Mouse (Mus musculus): ENCODE data around the gene Esr2.
"Not testable (repeated sequence)": the region's sequence is repeated elsewhere in the genome, so short reads cannot be mapped to it uniquely, and the experiment has no call there.

The Esr2 gene

GRCm38 (mm10) chr12:76177000-76177863 lies at the start of gene Esr2:
Esr2 (minus strand) TSS chr12:76177259.
- no peak for DNase-seq (ENCODE audit: low read depth, low spot score)

GRCm38 (mm10) chr12:76222104-76222503 lies 45.0 kb upstream of the Esr2 start:
- not testable (repeated sequence) for DNase-seq (ENCODE audit: low read depth, low spot score)

- no peak for DNase-seq (ENCODE audit: low read depth, low spot score)
Measured at GRCm38 (mm10) chr12:76216716-76217115, 39.7 kb upstream of the Esr2 start.

- no peak for DNase-seq (ENCODE audit: low read depth, low spot score)
Measured at GRCm38 (mm10) chr12:76215121-76215520, 38.1 kb upstream of the Esr2 start.

- DNase-seq (ENCODE audit: low read depth, low spot score): no peak
Measured at GRCm38 (mm10) chr12:76209429-76209974, 32.4 kb upstream of the Esr2 start.

GRCm38 (mm10) chr12:76200326-76200725 lies 23.3 kb upstream of the Esr2 start:
- no peak for DNase-seq (ENCODE audit: low read depth, low spot score)

- no peak for DNase-seq (ENCODE audit: low read depth, low spot score)
Measured at GRCm38 (mm10) chr12:76197071-76197470, 20.0 kb upstream of the Esr2 start.

- peak; percentile 59 for DNase-seq (ENCODE audit: low read depth, low spot score)
Measured at GRCm38 (mm10) chr12:76196709-76197054, 19.6 kb upstream of the Esr2 start.

GRCm38 (mm10) chr12:76195912-76196708 lies 19.1 kb upstream of the Esr2 start:
- no peak for DNase-seq (ENCODE audit: low read depth, low spot score)

GRCm38 (mm10) chr12:76194526-76194925 lies 17.5 kb upstream of the Esr2 start:
- DNase-seq (ENCODE audit: low read depth, low spot score): no peak

GRCm38 (mm10) chr12:76190940-76191339 lies 13.9 kb upstream of the Esr2 start:
- no peak for DNase-seq (ENCODE audit: low read depth, low spot score)

- DNase-seq (ENCODE audit: low read depth, low spot score): no peak
Measured at GRCm38 (mm10) chr12:76187849-76188248, 10.8 kb upstream of the Esr2 start.

GRCm38 (mm10) chr12:76186473-76186872 lies 9.4 kb upstream of the Esr2 start:
- no peak for DNase-seq (ENCODE audit: low read depth, low spot score)

GRCm38 (mm10) chr12:76185167-76185816 lies 8.2 kb upstream of the Esr2 start:
- no peak for DNase-seq (ENCODE audit: low read depth, low spot score)

- DNase-seq (ENCODE audit: low read depth, low spot score): no peak
Measured at GRCm38 (mm10) chr12:76184271-76184670, 7.2 kb upstream of the Esr2 start.

GRCm38 (mm10) chr12:76182831-76183230 lies 5.8 kb upstream of the Esr2 start:
- DNase-seq (ENCODE audit: low read depth, low spot score): no peak

GRCm38 (mm10) chr12:76181471-76181870 lies 4.4 kb upstream of the Esr2 start:
- DNase-seq (ENCODE audit: low read depth, low spot score): no peak

GRCm38 (mm10) chr12:76180442-76180841 lies 3.4 kb upstream of the Esr2 start:
- DNase-seq (ENCODE audit: low read depth, low spot score): no peak

- no peak for DNase-seq (ENCODE audit: low read depth, low spot score)
Measured at GRCm38 (mm10) chr12:76179527-76179926, 2.5 kb upstream of the Esr2 start.

GRCm38 (mm10) chr12:76179051-76179450 lies 2.0 kb upstream of the Esr2 start:
- DNase-seq (ENCODE audit: low read depth, low spot score): no peak

GRCm38 (mm10) chr12:76177864-76178518 lies 932 bp upstream of the Esr2 start:
- no peak for DNase-seq (ENCODE audit: low read depth, low spot score)

Data from brain, embryonic 18.5 days (tissue).